Mouse (Mus musculus): ENCODE data around the gene Cabp7.

DNA sequence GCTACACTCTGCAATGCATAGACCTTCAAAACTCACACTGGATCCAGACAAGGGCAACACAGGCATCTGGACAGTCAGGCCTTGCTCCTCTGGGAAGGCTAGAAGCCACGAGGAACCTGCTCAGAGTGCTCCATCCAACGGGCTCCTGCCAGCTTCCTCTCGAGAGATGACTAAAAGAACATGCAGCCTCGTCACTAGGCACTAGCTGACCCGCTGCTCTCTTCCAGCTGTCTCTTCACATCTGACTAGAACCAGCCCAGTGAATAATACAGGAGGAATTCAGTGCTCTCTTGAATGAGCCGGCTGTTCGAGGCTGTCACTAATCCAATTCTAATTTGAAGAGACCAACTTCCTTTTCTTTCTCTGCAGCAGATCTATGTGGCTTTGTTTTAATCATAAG lies 25.2 kb upstream of the Cabp7 start:
- TF ChIP-seq CTCF (conservative IDR thresholded peaks at IDR 0.05; ENCODE audit: low read length) (no peak), NANOG (IDR thresholded peaks at IDR 0.05; ENCODE audit: borderline replicate concordance, low read length) (no peak)

All from E14TG2a.4 (cell line).